Mouse (Mus musculus): ENCODE data around the gene Gpd1l.
"Not testable (repeated sequence)": the region's sequence is repeated elsewhere in the genome, so short reads cannot be mapped to it uniquely, and the experiment has no call there.

DNA sequence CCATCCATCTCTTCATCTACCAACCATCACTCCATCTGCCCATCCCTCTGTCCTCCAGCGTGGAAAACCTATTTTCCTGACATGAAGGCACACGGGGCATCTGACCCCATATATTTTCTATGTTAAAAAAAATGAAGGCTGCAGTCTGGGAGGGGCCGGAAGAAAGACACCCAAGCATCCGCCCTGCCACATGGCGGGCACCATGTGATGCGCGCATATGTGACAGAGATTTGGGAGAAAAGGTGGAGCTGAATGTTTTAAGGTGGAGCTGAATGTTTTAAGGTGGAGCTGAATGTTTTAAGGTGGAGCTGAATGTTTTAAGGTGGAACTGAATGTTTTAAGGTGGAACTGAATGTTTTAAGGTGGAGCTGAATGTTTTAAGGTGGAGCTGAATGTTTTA, 32.5 kb upstream of the Gpd1l start:
- TF ChIP-seq CTCF (conservative IDR thresholded peaks at IDR 0.05; ENCODE audit: low read length); NANOG (IDR thresholded peaks at IDR 0.05; ENCODE audit: borderline replicate concordance, low read length); POU5F1 (IDR thresholded peaks at IDR 0.05; ENCODE audit: borderline replicate concordance, low read length): not testable (repeated sequence)
